Mouse (Mus musculus) midbrain, embryonic 12.5 days (tissue): ENCODE measurements around the gene Nup214. TPM values are rescaled to one million over a fixed set of nuclear protein-coding genes. Genes with fewer than 3 reads are reported as not detected.
A peak's percentile ranks its signal among the peaks of the same experiment; 100 is the strongest.

Experiments
- ATAC-seq: fragments of 200-750 bp; cut with Nextera tagmentation; 2 replicates; pipeline ENCODE4 v1.8.0; 2017; ENCODE audit warnings: low read depth, moderate TSS enrichment, moderate library complexity; ENCODE audit not compliant: low FRiP score
- H3K27ac ChIP-seq: fragments of 300-500 bp; sonication (generic); replicated peaks from 2 replicates; pipeline ENCODE4 v1.5.1; 2016; ENCODE audit warnings: mild to moderate bottlenecking
- H3K27me3 ChIP-seq: fragments of 300-500 bp; sonication (generic); 2 replicates; pipeline ENCODE4 v1.6.1; 2016; ENCODE audit warnings: mild to moderate bottlenecking
- H3K36me3 ChIP-seq: fragments of 300-500 bp; sonication (generic); 2 replicates; pipeline ENCODE4 v1.6.1; 2016
- H3K4me1 ChIP-seq: fragments of 300-500 bp; sonication (generic); 2 replicates; pipeline ENCODE4 v1.6.1; 2016
- H3K4me2 ChIP-seq: fragments of 300-500 bp; sonication (generic); replicated peaks from 2 replicates; pipeline ENCODE4 v1.6.1; 2016; ENCODE audit warnings: mild to moderate bottlenecking, moderate library complexity
- H3K4me3 ChIP-seq: fragments of 300-500 bp; sonication (generic); 2 replicates; pipeline ENCODE4 v1.5.1; 2016; ENCODE audit warnings: mild to moderate bottlenecking
- H3K9ac ChIP-seq: fragments of 300-500 bp; sonication (generic); replicated peaks from 2 replicates; pipeline ENCODE4 v1.6.1; 2016; ENCODE audit warnings: mild to moderate bottlenecking, moderate library complexity
- H3K9me3 ChIP-seq: fragments of 300-500 bp; sonication (generic); 2 replicates; pipeline ENCODE4 v1.6.1; 2016; ENCODE audit warnings: mild to moderate bottlenecking
- WGBS: fragments of 180-500 bp; shearing (Covaris S2); methylation state at CpG from one replicate; pipeline ENCODE4 v1.1.7; 2016; 5-methylcytosine and 5-hydroxymethylcytosine counted together
- polyA plus RNA-seq: library from polyadenylated mRNA; unstranded; fragments of >200 nt; fragmentation: Nextera tagmentation; extraction: Ambion mirVana; gene quantifications from 2 replicates; pipeline ENCODE4 v1.2.1, GENCODE M21; 2016

The Nup214 gene
- polyA plus RNA-seq, 1 experiment from 2014 or later = 88.7 TPM

GRCm38 (mm10) chr2:31950966-31951365 is 23.3 kb upstream of the Nup214 start:
- no peak for ATAC-seq
- H3K9ac ChIP-seq = peak overlapping the region; percentile 79
- H3K4me1 ChIP-seq = peaks cover 23% of the 10 kb centered on the region; the same call in 1 of the 2 replicates
- H3K4me3 ChIP-seq = peak overlapping the region; percentile 75
- H3K36me3 ChIP-seq = peaks cover 11% of the 10 kb centered on the region; the same call in 1 of the 2 replicates
- peak overlapping the region; percentile 96 for H3K4me2 ChIP-seq
- no peak overlapping the region for H3K27ac ChIP-seq
- WGBS = 27% methylated on average over 9 of the region's 9 CpGs
- peaks cover 32% of the 10 kb centered on the region for H3K27me3 ChIP-seq
- no peaks in the 10 kb centered on the region for H3K9me3 ChIP-seq

- H3K36me3 ChIP-seq = peaks cover 11% of the 10 kb centered on the region; the same call in 1 of the 2 replicates
- H3K4me3 ChIP-seq = no peak overlapping the region
- ATAC-seq = no peak
- H3K4me1 ChIP-seq = peaks cover 23% of the 10 kb centered on the region; the same call in 1 of the 2 replicates
- H3K27me3 ChIP-seq = peaks cover 32% of the 10 kb centered on the region
- H3K27ac ChIP-seq = no peak overlapping the region
- no peaks in the 10 kb centered on the region for H3K9me3 ChIP-seq
- WGBS = 84% methylated on average over 10 of the region's 10 CpGs
- no peak overlapping the region for H3K9ac ChIP-seq
- peak overlapping the region; percentile 96; the same call in 1 of the 2 replicates for H3K4me2 ChIP-seq
Measured at GRCm38 (mm10) chr2:31952236-31952635, 22.0 kb upstream of the Nup214 start.

- Histone ChIP-seq H3K4me1 (peaks cover 23% of the 10 kb centered on the region; the same call in 1 of the 2 replicates), H3K36me3 (peaks cover 11% of the 10 kb centered on the region; the same call in 1 of the 2 replicates), H3K27me3 (peaks cover 32% of the 10 kb centered on the region), H3K4me3 (no peak overlapping the region), H3K27ac (no peak overlapping the region), H3K9me3 (no peaks in the 10 kb centered on the region), H3K9ac (no peak overlapping the region), H3K4me2 (no peak overlapping the region)
- WGBS = 91% methylated on average over 3 of the region's 3 CpGs
- no peak for ATAC-seq
Measured at GRCm38 (mm10) chr2:31952725-31953124, 21.5 kb upstream of the Nup214 start.

- Histone ChIP-seq H3K4me2 (no peak overlapping the region), H3K4me1 (peaks cover 23% of the 10 kb centered on the region; the same call in 1 of the 2 replicates), H3K36me3 (peaks cover 11% of the 10 kb centered on the region; the same call in 1 of the 2 replicates), H3K9ac (no peak overlapping the region), H3K4me3 (no peak overlapping the region), H3K27ac (no peak overlapping the region), H3K9me3 (no peaks in the 10 kb centered on the region), H3K27me3 (peaks cover 24% of the 10 kb centered on the region)
- ATAC-seq = no peak
- 89% methylated on average over 8 of the region's 8 CpGs for WGBS
Measured at GRCm38 (mm10) chr2:31953687-31954086, 20.5 kb upstream of the Nup214 start.

GRCm38 (mm10) chr2:31954779-31955181 is 19.5 kb upstream of the Nup214 start:
- H3K27ac ChIP-seq = no peak overlapping the region
- no peak for ATAC-seq
- peaks cover 15% of the 10 kb centered on the region; the same call in 1 of the 2 replicates for H3K36me3 ChIP-seq
- WGBS = 90% methylated on average over 9 of the region's 9 CpGs
- H3K4me2 ChIP-seq = no peak overlapping the region
- H3K4me3 ChIP-seq = no peak overlapping the region
- H3K27me3 ChIP-seq = peaks cover 15% of the 10 kb centered on the region; the same call in 1 of the 2 replicates
- H3K4me1 ChIP-seq = peaks cover 19% of the 10 kb centered on the region; the same call in 1 of the 2 replicates
- no peak overlapping the region for H3K9ac ChIP-seq
- H3K9me3 ChIP-seq = no peaks in the 10 kb centered on the region

- H3K9ac ChIP-seq = no peak overlapping the region
- H3K27ac ChIP-seq = no peak overlapping the region
- no peaks in the 10 kb centered on the region for H3K9me3 ChIP-seq
- H3K4me3 ChIP-seq = no peak overlapping the region
- peaks cover 12% of the 10 kb centered on the region; the same call in 1 of the 2 replicates for H3K27me3 ChIP-seq
- no peak for ATAC-seq
- no peak overlapping the region for H3K4me2 ChIP-seq
- H3K4me1 ChIP-seq = peaks cover 16% of the 10 kb centered on the region; the same call in 1 of the 2 replicates
- 84% methylated on average over 5 of the region's 5 CpGs for WGBS
- H3K36me3 ChIP-seq = peaks cover 15% of the 10 kb centered on the region; the same call in 1 of the 2 replicates
Measured at GRCm38 (mm10) chr2:31955686-31956085, 18.6 kb upstream of the Nup214 start.

GRCm38 (mm10) chr2:31957211-31957610 is 17.0 kb upstream of the Nup214 start:
- Histone ChIP-seq H3K4me3 (no peak overlapping the region), H3K4me1 (peaks cover 7% of the 10 kb centered on the region; the same call in 1 of the 2 replicates), H3K36me3 (peaks cover 17% of the 10 kb centered on the region; the same call in 1 of the 2 replicates), H3K9ac (no peak overlapping the region), H3K27me3 (no peaks in the 10 kb centered on the region), H3K27ac (no peak overlapping the region), H3K4me2 (no peak overlapping the region), H3K9me3 (no peaks in the 10 kb centered on the region)
- 88% methylated on average over 10 of the region's 10 CpGs for WGBS
- no peak for ATAC-seq

GRCm38 (mm10) chr2:31960986-31961385 is 13.2 kb upstream of the Nup214 start:
- H3K4me2 ChIP-seq = no peak overlapping the region
- peaks cover 13% of the 10 kb centered on the region; the same call in 1 of the 2 replicates for H3K4me1 ChIP-seq
- WGBS = 94% methylated on average over 8 of the region's 8 CpGs
- no peak overlapping the region for H3K27ac ChIP-seq
- H3K9ac ChIP-seq = no peak overlapping the region
- H3K9me3 ChIP-seq = no peaks in the 10 kb centered on the region
- no peaks in the 10 kb centered on the region for H3K27me3 ChIP-seq
- H3K4me3 ChIP-seq = no peak overlapping the region
- no peak for ATAC-seq
- 0 out of 2 replicates have a peak, but pooled peaks cover 6% of the 10 kb centered on the region for H3K36me3 ChIP-seq

- 0 out of 2 replicates have a peak overlapping the region, but pooled peaks have one; percentile 37 for H3K9ac ChIP-seq
- H3K4me1 ChIP-seq = peaks cover 13% of the 10 kb centered on the region; the same call in 1 of the 2 replicates
- H3K36me3 ChIP-seq = 0 out of 2 replicates have a peak, but pooled peaks cover 6% of the 10 kb centered on the region
- no peaks in the 10 kb centered on the region for H3K9me3 ChIP-seq
- H3K27me3 ChIP-seq = no peaks in the 10 kb centered on the region
- no peak overlapping the region for H3K4me2 ChIP-seq
- no peak overlapping the region for H3K4me3 ChIP-seq
- WGBS = 74% methylated on average over 4 of the region's 4 CpGs
- H3K27ac ChIP-seq = peak overlapping the region; percentile 52
- no peak for ATAC-seq
Measured at GRCm38 (mm10) chr2:31961791-31962222, 12.4 kb upstream of the Nup214 start.

- Histone ChIP-seq H3K4me3 (no peak overlapping the region), H3K27ac (peak overlapping the region; percentile 52), H3K9me3 (no peaks in the 10 kb centered on the region), H3K27me3 (no peaks in the 10 kb centered on the region), H3K9ac (peak overlapping the region; percentile 37; the same call in 1 of the 2 replicates), H3K36me3 (0 out of 2 replicates have a peak, but pooled peaks cover 6% of the 10 kb centered on the region), H3K4me2 (no peak overlapping the region), H3K4me1 (peaks cover 13% of the 10 kb centered on the region; the same call in 1 of the 2 replicates)
- 66% methylated on average over 8 of the region's 8 CpGs for WGBS
- ATAC-seq = peak; percentile 69
Measured at GRCm38 (mm10) chr2:31962501-31963224, 11.6 kb upstream of the Nup214 start.

GRCm38 (mm10) chr2:31963491-31963890 is 10.7 kb upstream of the Nup214 start:
- Histone ChIP-seq H3K4me3 (no peak overlapping the region), H3K4me1 (peaks cover 13% of the 10 kb centered on the region; the same call in 1 of the 2 replicates), H3K27ac (peak overlapping the region; percentile 35; the same call in 1 of the 2 replicates), H3K4me2 (no peak overlapping the region), H3K27me3 (no peaks in the 10 kb centered on the region), H3K9ac (no peak overlapping the region), H3K9me3 (no peaks in the 10 kb centered on the region), H3K36me3 (0 out of 2 replicates have a peak, but pooled peaks cover 6% of the 10 kb centered on the region)
- 86% methylated on average over 7 of the region's 7 CpGs for WGBS
- ATAC-seq = no peak

GRCm38 (mm10) chr2:31964191-31964590 is 10.0 kb upstream of the Nup214 start:
- no peak for ATAC-seq
- Histone ChIP-seq H3K9ac (no peak overlapping the region), H3K4me3 (no peak overlapping the region), H3K27me3 (no peaks in the 10 kb centered on the region), H3K27ac (no peak overlapping the region), H3K36me3 (0 out of 2 replicates have a peak, but pooled peaks cover 8% of the 10 kb centered on the region), H3K4me1 (peaks cover 13% of the 10 kb centered on the region; the same call in 1 of the 2 replicates), H3K9me3 (no peaks in the 10 kb centered on the region), H3K4me2 (no peak overlapping the region)
- 97% methylated on average over 3 of the region's 3 CpGs for WGBS
